Mouse (Mus musculus) kidney, postnatal 25 days (tissue): ENCODE results near the gene Fbxo9.
"Not testable (repeated sequence)": the region's sequence is repeated elsewhere in the genome, so short reads cannot be mapped to it uniquely, and the experiment has no call there.

Experiments
- DNase-seq, 2 experiments: peaks; one replicate each; pipeline ENCODE4 v3.0.0; 2021; ENCODE audit warnings: mixed read lengths in 2 of 2

Fbxo9 gene

DNA sequence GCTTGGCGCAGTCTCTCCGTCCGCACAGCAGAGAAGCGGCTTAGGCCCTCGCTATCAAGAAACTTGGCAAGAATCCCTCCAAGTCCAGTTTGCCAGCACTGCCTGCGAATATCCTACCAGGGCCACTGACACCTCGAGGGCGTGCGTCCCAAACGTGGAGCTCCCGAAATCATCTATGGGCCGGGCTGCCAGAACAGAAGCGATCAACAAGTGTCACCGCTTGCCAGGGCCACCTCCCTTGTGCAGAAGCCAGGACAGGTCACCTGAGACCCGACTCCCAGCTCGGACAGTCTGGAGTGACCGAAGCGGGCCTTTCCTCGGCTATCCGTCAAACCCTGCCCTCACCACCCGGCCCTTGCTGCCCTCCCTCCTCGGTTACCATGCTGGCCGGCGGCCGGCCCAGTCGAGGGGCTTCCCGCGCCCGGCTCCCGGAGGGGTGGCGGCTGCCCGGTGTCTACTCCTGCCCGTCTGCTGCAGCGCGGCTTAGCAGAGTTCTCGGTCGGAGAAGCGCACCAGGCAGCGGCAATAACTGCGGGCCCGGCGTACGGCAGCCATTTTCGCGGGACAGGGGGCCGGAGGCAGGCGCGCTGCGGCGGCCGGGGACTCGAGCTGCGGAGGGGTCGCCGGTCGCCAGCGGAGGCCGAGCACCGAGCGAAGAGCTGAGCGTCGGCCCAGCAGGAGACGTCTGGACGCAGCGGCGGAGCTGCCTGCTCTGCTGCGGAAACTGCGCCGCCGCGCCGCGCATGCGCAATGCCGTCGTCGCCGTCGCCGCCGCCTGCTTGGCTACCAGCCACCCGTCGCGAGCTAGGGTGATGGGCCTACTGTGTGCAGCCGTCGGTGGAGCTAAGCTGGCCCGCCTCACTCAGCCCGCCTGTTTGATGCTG, 711 bp downstream of the Fbxo9 start:
- peak; percentile 77 to 88 for DNase-seq

DNA sequence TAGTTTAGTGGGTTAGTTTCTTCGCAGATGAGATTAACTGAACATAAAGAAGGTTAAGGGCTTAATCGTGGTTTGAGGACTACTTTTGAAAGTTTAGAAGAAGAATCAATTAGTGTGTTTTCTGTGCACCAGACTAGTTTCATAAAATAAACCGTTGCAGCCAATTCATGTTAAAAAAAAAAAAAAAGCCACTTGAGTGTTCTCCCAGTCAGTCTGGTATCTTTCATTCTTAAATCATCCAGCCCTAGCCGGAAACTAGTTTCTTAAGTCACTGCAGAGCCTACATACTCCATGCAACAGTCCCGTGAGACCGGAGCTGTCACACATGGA, 1.3 kb downstream of the Fbxo9 start:
- DNase-seq: no peak

DNA sequence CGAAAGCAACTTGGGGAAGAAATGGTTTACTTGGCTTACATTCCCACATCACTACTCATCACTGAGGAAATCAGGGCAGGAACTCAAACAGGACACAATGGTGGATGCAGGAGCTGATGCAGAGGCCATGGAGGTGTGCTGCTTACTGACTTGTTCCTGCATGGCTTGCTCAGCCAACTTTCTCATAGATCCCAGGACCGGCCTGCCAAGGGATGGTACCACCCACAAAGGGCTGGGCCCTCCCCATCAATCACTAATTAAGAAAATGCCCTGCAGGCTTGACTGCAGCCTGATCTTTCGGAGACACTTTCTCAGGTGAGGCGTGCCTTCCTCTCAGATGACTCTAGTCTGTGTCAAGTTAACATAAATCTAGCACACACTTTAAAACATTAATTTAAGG, 2.0 kb downstream of the Fbxo9 start:
- DNase-seq: peak; percentile 46 to 70

DNA sequence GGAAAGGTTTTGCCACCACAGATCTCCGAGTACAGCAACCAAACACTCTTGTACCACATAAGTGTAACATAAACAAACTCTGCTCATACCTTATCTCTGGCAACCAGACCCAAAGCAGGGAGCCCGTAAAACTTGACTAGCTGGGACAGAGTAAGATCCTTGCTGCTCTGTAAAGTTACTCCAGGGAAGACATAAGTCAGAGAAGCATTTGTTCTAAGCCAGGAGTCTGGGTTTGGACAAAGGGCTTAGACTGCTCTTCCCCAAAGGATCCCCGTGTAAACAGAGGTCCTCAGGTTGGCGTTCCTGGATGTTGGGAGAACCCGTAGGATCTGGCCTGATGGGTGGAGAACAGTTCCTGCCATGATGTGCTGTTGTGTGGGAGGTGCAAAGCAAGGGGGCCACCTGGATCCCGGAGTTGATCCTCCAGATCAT, 3.3 kb downstream of the Fbxo9 start:
- DNase-seq: no peak

DNA sequence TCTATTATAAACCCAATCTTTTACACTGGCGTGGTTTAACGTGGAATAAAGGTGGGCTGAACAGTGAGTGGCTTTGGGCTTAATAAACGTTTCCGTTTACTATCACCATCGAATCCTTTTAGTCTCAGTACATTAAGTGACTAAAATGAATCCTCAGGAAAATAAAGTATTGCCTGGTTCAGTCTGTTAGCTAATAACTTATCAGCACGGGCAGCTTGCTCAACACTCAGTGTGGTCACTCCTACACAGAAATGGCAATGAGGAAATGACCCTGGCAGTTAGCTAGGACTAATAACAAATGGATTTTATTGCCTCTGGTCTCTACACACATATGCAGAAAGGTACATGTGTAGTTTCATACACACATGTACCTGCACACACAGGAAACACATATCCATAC, 3.9 kb downstream of the Fbxo9 start:
- DNase-seq: no peak

DNA sequence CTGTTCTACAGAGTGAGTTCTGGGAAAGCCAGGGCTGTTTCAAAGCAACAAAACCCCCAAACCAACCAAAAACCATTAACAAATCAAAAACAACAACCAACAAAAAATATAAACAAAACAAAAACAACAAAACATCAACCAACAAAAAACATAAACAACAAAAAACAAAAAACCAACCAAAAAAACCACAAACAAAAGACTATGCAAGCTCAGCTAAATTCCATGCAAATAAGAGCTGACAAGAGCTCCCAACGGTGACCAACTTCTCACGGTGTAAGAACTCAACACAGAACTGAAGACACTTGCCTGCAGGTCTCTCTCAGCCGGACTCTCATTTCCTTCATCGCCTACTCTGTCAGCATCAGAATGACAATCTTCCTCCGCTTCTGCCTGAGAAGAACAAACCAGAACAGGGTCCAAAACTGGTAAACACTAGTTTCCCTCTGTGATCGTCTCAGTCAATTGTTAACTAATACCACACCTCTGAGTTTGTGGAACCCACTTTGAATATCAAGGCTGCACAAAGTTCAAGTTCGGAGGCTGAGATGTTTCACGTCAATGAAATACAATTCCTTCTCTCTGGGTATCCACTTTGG, 4.8 kb downstream of the Fbxo9 start:
- no peak for DNase-seq

DNA sequence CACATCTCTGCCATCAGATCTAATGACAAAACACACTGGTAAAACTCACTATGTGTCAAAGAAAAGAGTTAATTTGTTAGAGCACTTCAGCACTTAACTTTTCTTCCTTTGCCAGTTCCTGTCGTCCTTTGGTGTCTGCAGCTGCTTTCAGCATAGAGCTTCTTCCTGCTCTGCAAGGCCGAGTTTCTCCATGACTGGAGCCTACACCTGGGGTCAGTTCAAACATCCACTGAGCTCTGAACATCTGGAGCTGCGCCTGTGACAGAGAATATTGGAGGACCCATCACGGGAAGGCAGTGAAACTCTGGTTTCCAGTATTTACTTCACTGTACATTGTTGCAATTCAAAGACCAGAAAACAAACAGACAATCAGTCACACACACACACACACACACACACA, 7.4 kb downstream of the Fbxo9 start:
- no peak for DNase-seq

DNA sequence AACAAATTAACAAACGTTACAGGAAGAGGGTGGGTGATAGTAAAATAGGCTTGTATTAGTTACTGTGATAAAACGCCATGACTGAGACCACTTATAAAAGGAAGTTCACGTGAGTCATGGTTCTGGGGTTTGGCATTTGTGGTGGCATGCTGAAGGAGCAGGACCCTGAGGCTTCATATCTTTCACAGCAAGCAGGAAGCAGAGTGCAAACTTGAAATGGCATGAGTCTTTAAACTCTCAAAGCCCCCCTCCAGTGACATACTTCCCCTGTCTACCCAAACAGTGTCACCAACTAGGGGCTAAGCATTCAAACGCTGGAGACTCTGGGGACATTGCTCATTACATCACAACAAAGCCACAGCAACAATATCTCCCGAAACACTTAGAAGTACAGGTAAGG, 7.9 kb downstream of the Fbxo9 start:
- DNase-seq: no peak

DNA sequence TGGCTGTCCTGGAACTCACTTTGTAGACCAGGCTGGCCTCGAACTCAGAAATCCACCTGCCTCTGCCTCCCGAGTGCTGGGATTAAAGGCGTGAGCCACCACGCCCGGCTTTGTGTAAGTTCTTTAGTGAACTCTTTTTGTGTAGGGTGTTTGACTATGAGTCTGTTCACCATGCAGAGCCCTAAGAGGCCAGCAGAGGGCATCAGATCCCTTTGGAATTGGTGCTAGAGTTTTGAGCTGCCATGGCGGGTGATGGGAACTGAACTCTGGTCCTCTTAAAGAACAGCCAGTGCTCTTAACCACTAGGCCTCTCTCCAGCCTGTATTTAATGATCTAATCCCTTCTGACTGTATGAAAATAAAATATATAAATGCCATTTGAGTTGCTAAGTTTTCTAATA, 12.5 kb downstream of the Fbxo9 start:
- DNase-seq: peak in 1 of 2 experiments; percentile 20

DNA sequence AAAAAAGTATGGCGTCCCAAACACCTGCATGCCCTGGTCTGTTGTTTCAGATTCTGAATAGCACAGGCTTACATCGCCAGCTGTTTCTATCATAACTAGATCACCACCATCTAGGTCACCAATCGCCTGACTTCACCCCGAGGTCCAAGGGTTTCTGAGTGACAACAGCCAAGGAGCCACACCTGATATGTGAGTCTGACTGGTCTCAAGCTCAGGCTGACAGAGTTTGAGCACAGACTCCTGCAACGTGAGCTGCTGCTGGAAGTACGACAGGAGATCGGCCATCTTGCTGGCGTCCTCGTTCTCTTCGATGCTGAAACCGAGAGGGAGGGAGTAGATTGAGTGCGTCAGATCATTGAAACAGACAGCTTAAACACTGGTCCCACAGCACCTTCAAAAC, 13.2 kb downstream of the Fbxo9 start:
- no peak for DNase-seq

DNA sequence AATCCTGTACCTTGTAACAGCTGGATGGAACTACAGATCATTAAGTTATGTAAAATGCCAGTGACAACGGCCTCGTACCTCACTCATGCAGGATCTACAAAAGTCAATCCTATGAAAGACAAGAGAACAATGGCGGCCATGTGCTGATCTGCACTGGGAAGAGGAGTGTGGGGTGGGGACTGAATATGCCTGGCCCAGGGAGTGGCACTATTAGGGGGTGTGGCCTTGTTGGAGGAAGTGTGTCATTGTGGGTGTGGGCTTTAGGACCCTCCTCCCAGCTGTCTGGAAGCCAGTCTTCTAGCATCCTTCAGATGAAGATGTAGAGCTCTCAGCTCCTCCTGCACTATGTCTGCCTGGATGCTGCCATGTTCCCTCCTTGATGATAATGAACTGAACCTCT, 18.3 kb downstream of the Fbxo9 start:
- no peak for DNase-seq

DNA sequence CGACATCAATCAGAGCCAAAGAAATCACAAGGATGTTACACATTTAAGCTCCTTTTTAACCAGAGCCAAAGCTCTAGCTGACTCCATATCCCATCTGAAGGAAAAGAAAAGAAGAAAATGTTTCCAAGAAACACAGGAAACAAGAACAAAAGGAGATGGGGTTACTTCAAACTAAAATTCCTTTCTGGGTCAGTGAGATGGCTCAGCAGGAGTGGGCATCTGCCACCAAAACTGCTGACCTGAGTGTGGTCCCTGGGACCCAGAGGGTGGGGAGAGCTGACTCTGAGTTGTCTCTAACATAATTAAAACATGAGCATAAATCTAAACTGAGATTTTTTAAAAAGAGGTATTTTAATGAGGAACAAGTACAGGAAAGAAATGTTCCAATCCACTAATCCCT, 19.0 kb downstream of the Fbxo9 start:
- DNase-seq: no peak

DNA sequence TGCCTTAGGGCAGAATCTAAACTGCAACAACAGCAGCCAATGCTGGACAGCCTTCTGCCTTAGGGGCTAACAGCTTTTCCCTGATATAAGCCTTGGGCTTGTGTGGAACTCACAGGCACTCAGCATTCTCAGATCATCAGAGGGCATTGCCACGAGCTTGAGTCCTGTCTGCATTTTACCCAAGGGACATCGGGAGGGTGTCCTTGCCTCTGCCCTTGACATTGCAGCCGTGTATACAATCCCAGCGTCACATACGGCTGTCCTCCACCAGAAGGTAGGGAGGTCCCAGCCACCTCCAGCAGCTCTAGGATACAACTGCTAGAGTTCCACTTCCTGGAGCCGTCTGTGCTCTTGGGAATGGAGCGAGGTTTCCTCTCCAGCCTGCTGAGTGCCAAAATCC, 19.9 kb downstream of the Fbxo9 start:
- DNase-seq: no peak

DNA sequence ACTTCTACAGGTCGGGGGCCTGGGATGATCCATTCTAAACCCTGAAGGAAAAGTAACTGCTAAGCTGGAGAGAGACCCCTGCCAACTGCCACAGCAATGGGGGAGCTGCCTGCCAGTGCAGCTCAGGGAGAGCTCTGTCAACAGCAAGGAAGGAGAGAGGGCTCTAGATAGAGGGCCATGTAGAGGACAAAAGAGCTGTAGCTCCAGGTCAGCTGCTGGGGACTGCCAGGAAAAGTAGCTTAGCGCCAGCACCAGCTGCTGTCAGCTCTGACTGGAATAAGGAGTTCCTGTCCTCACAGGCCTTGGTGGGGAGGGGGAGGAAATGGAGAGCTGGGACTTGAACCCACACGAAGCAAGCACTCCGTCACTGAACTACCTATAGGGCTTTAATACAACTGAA, 20.3 kb downstream of the Fbxo9 start:
- DNase-seq: peak in 1 of 2 experiments; percentile 56

DNA sequence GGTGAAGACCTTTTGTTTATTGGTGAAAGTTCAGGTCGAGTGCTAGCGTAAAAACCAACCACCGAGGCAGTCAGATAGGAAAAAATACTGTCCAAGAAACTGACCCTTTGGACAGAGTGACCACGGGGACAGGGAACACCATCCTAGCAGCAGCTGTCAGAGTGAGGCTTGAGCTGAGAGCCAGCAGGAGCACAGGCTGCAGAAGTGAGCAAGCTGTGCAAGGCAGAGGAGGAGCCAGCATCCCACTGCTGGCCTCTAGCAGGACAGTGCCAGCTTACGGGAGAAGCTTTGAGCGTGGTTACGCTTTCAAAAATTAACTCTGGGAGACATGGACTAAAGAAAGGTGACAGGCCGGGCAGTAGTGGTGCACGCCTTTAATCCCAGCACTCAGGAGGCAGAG, 21.1 kb downstream of the Fbxo9 start:
- peak; percentile 13 to 66 for DNase-seq

DNA sequence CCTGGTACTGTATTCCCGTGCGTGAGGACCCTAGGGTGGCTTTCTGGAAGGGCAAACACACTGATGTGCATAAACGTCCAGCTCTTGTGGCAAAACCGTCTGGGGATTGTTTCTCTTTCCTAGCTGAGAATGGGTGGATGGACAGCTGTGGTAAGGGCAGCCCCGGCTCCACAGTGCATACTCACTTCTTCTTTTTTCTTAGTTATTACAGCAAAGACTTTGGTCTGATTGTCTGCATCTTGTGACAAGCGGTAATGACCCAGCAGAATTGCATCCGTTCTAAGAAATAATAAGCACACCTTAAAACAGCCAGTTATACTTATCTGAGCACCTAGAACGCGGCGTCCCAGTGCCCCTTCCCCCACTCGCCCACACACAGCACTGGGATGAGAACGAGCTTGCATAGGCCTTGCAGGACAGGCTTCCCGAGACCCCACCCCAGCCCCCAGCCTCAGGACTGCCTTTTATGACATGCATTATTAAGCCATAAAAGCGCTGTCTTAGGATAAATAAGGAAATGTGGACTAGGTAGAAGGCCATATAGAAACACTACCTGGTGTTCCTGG, 23.1 kb downstream of the Fbxo9 start:
- no peak for DNase-seq

DNA sequence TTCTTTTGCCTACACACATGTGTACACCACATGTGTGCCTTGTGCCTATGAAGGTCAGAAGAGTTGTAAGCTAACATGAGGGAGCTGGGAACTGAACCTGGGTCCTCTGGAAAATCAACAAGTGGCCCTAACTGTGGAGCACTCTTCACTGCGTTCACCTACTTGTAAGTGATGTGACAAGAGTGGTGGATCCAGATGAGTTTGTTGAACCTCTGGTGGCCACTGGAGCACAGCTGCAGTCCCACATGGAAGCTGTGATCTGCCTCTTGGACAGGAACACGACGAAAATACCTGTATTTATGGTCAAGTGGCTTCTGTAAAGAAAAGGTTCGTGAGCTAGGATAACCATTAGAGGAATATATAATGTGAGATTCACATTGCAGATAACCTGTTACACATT, 24.5 kb downstream of the Fbxo9 start:
- no peak for DNase-seq

DNA sequence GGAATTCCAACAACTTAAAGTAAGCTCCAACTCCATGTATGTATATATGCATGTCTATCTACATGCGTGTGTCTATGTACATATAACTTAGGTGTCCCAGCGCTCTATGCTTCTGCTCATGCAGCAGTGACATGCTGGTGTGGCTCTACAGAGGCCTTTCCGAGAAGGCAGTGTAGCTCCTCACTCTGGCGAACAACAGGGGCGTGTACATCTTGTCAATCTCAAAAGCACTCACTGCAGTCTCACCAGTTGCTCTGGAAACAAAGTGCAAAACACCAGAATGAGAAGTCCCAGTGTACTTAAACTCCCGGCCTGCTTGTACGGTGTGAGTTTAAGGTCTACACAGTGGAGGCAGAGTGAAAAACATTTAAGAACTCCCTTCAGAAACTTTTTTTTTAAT, 27.0 kb downstream of the Fbxo9 start:
- no peak for DNase-seq

DNA sequence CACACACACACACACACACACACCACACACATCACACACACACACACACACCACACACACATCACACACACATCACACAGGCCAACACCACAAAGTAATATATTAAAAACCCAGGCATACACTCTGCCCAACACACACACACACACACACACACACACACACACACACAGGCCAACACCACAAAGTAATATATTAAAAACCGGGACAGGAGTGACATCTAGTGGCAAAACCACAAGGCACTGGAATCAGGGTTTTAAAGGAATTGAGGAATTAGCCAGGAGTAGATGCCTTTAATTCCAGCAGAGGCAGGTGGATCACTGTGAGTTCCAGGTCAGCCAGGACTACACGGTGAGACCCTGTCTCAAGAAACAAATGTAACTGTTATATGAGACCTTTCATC, 30.6 kb downstream of the Fbxo9 start:
- peak in 1 of 2 experiments; percentile 47 for DNase-seq

DNA sequence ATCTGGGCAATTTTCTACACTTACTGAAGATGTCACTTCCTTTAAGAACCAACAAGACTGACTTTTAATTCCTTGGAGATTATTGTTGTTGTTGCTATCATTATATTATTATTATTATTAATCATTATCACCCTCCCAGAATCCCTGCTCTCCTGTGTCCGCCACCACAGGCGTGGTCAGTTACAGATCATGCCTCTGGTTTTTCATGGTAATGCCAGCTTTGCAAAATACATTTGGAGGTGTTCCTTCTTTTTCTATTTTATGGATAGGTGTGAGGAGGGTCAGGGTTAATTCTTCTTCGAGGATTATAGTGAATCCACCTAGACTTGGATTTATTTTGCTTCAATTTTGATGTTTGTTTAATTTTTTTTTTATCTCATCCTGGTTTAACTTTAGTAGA, 33.6 kb downstream of the Fbxo9 start:
- no peak for DNase-seq

DNA sequence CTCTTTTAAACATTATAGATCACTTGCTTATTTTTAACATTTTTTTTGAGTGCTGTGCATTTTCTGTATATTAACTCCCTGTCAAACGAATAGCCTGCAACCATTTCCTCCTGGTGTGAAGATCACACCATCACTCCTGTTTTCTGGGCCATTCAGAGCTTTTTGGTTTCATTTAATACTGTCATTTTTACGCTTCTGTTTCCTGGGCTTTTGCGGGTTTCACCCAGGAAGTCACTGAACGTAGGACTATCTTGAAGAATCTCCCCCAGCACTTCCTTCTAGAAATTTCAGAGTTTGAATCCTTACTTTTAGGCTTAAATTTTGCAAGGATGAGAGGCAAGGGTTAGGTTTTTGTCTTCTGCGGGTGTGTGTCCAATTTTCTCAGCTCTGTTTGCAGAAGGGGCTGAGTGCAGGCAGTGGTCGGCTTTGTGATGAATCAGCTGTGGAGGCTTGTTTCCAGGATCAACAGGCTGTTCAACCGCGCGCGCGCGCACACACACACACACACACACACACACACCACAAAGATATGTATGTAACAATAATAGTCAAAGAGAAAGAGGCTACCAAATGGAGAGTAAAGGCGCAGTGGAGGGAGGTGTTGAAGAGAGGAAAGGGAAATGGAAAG, 35.0 kb downstream of the Fbxo9 start:
- DNase-seq: no peak

DNA sequence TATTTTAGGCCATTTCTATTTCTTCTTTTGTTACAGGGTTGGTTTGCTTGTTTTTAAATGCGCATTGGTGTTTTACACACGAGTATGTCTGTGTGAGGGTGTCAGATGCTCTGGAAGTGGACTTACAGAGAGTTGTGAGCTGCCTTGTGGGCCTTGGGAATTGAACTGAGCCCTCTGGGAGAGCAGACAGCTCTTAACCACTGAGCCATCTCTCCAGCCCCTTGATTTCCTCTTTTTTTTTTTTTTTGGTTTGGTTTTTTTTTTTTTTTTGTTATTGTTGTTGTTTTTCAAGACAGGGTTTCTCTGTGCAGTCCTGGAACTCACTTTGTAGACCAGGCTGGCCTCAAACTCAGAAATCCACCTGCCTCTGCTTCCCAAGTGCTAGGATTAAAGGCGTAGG, 35.6 kb downstream of the Fbxo9 start:
- not testable (repeated sequence) for DNase-seq

DNA sequence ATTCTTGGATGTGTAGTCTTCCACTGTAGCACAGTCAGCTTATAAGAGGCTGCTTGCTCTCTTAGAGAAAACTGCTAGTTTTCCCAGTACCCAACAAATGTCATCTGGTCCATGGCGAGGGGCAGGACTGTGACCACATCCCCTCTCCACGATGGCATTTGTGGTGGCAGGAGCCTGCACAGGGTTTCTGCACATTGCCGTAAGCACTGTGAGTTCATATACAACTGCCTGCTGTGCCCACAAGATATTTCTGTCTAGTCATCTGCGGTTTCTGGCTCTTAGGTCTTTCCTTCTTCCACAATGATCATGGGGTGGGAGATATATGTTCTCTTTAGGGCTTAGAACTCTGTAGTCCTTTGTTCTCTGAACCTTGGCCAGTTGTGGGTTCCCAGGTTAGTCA, 37.2 kb downstream of the Fbxo9 start:
- no peak for DNase-seq

DNA sequence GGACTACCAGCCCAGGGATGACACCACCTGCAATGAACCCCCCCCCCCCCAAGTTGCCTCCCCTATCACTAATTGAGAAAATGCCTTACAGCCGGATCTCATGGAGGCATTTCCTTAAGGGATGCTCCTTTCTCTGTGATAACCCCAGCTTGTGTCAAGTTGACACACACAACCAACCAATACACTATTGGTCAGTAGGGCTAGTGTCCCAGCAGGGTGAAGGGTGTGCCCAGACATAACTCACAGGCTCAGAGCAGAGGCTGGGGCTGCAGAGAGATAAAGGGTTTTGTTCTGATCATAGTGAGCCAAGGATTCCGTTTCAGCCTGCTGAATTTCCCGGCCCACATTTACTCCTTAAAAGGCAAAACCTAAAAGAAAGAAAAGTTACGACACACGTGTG, 38.4 kb downstream of the Fbxo9 start:
- no peak for DNase-seq
